Mouse (Mus musculus) stomach, postnatal 0 days (tissue): ENCODE results near the gene Cep170. TPM values are rescaled to one million over a fixed set of nuclear protein-coding genes. Genes with fewer than 3 reads are reported as not detected.

Source experiments
- ATAC-seq: fragments of 200-750 bp; cut with Nextera tagmentation; 2 replicates; pipeline ENCODE4 v1.8.0; 2017; ENCODE audit not compliant: low FRiP score, low TSS enrichment
- DNase-seq: peaks from one replicate; pipeline ENCODE4 v3.0.0-alpha.2; 2016; ENCODE audit warnings: low spot score
- H3K27ac ChIP-seq: fragments of 300-500 bp; sonication (generic); replicated peaks from 2 replicates; pipeline ENCODE4 v1.5.1; 2014; ENCODE audit warnings: mild to moderate bottlenecking, control low read depth
- H3K27me3 ChIP-seq: fragments of 300-500 bp; sonication (generic); 2 replicates; pipeline ENCODE4 v1.6.1; 2014; ENCODE audit warnings: low read length; ENCODE audit not compliant: control insufficient read depth, insufficient read depth
- H3K36me3 ChIP-seq: fragments of 300-500 bp; sonication (generic); 2 replicates; pipeline ENCODE4 v1.6.1; 2014; ENCODE audit warnings: low read length, mixed read lengths; ENCODE audit not compliant: control insufficient read depth, insufficient read depth
- H3K4me1 ChIP-seq: fragments of 300-500 bp; sonication (generic); replicated peaks from 2 replicates; pipeline ENCODE4 v1.6.1; 2014; ENCODE audit warnings: antibody characterized with exemption; ENCODE audit not compliant: control insufficient read depth, insufficient read depth
- H3K4me2 ChIP-seq: fragments of 300-500 bp; sonication (generic); replicated peaks from 2 replicates; pipeline ENCODE4 v1.6.1; 2014; ENCODE audit warnings: low read depth, mild to moderate bottlenecking, control low read depth, moderate library complexity
- H3K4me3 ChIP-seq: fragments of 300-500 bp; sonication (generic); 2 replicates; pipeline ENCODE4 v1.5.1; 2014; ENCODE audit warnings: low read depth, low read length, control low read depth
- H3K9ac ChIP-seq: fragments of 300-500 bp; sonication (generic); 2 replicates; pipeline ENCODE4 v1.6.1; 2014; ENCODE audit warnings: mild to moderate bottlenecking, low read length, control low read depth, mixed read lengths
- H3K9me3 ChIP-seq: fragments of 300-500 bp; sonication (generic); 2 replicates; pipeline ENCODE4 v1.6.1; 2016; ENCODE audit warnings: low read length; ENCODE audit not compliant: control insufficient read depth
- CTCF ChIP-seq: IDR thresholded peaks from 2 replicates; pipeline ENCODE4 v1.5.1; 2016; ENCODE audit warnings: antibody characterized with exemption, low read depth, mild to moderate bottlenecking, moderate library complexity
- EP300 ChIP-seq: optimal IDR thresholded peaks from 2 replicates; pipeline ENCODE3; 2016; ENCODE audit warnings: antibody characterized with exemption
- WGBS: fragments of 180-500 bp; shearing (Covaris S2); extraction: QIAGEN DNeasy Blood & Tissue Kit; methylation state at CpG from one replicate; pipeline ENCODE4 v1.1.7; 2014; 5-methylcytosine and 5-hydroxymethylcytosine counted together
- polyA plus RNA-seq: library from polyadenylated mRNA; unstranded; fragments of >200 nt; fragmentation: Nextera tagmentation; extraction: Ambion mirVana; gene quantifications from 2 replicates; pipeline ENCODE4 v1.2.1, GENCODE M21; 2015

The Cep170 gene
- polyA plus RNA-seq, 1 experiment from 2014 or later, result 4.9 TPM

DNA sequence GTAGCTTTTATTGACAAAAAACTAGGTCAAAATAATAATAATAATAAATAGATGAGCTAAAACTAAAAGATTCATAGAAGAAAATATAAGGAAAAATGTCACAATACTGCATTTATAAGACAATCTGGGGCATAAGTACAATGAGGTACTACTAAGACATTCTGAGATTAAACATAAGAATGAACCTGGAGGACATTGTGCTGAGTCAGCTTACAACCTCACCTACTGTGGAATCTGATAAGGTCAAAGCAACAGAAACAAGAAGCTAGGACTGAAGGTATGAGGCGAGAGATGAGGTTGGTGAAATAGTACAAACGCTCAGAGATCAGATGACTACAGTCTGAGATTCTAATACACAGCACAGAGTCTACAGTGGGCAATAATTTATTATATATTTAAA, 86.5 kb downstream of the Cep170 start:
- Histone ChIP-seq H3K27me3 (no peaks in the 10 kb centered on the region), H3K4me2 (no peak overlapping the region), H3K9me3 (no peaks in the 10 kb centered on the region), H3K27ac (no peak overlapping the region), H3K4me3 (no peak overlapping the region), H3K4me1 (no peaks in the 10 kb centered on the region), H3K36me3 (no peaks in the 10 kb centered on the region), H3K9ac (no peak overlapping the region)
- ATAC-seq (no peak), DNase-seq (no peak)
- 77% methylated on average over 2 of the region's 2 CpGs for WGBS
- TF ChIP-seq CTCF (no peak), EP300 (no peak)

DNA sequence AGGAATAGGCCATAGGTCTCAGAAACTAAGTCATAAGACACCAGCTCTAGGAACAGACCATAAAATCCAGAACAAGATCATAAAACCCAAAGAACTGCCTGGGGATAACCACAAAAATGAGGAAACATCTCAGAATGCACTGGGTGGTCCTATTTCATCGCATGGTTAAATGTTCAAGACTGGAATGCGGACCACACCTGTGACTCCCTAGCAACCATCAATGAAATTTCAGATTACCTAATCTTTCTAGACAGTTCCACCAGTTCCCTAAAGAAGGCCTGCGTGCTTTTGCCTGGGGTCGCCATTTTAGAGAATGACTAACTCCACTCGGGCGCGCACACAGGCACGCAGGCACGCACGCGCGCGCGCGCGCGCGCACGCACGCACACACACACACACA, 89.1 kb downstream of the Cep170 start:
- no peak for ATAC-seq
- WGBS, result 82% methylated on average over 20 of the region's 20 CpGs
- no peak for TF ChIP-seq CTCF
- TF ChIP-seq EP300, result no peak
- H3K27ac ChIP-seq, result no peak overlapping the region
- H3K27me3 ChIP-seq, result no peaks in the 10 kb centered on the region
- H3K9ac ChIP-seq, result no peak overlapping the region
- no peaks in the 10 kb centered on the region for H3K9me3 ChIP-seq
- no peak overlapping the region for H3K4me3 ChIP-seq
- no peak overlapping the region for H3K4me2 ChIP-seq
- H3K36me3 ChIP-seq, result no peaks in the 10 kb centered on the region
- no peak for DNase-seq
- H3K4me1 ChIP-seq, result no peaks in the 10 kb centered on the region

DNA sequence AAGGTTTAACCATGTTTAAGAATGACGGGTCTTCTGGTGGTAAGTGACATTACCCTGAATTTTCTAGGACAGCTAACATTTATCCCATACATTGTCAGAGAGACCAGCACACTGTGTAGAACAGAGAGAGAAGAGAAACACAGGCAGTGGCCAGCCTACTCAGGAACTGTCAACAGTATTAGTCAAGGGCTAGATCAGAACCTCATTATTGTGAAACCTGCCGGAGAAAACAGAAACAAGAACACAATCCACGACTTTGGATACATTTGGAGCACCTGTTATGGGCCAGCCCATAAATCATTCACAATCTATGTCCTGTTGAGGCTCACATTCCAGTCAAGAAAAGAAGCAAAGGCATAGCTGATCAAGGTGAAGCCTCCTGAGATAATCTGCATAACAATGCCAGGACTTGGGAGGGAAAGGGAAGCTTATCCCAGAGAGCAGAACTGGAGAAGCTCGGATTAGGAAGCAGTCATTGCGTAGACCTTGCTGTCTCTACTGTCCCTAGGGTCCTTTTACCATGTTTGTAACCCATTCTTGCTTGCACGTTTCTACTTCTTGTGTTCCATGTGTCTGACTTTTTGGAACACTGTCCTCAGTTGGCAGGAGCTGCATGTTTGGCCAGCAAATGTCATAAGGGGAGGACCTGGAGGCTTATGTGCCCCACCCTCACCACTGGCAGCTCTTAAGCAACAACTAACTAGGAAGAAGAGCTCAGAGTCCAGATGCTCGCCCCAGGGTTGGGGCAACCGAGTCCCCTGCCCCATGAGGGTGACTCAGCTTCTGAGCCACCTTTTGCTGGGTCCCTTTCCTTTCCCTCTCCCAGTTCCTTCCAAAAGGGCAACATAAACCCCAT, 89.8 kb downstream of the Cep170 start:
- no peak for ATAC-seq
- Histone ChIP-seq H3K4me2 (no peak overlapping the region), H3K4me3 (no peak overlapping the region), H3K4me1 (no peaks in the 10 kb centered on the region), H3K9me3 (no peaks in the 10 kb centered on the region), H3K27me3 (no peaks in the 10 kb centered on the region), H3K36me3 (no peaks in the 10 kb centered on the region), H3K9ac (no peak overlapping the region), H3K27ac (no peak overlapping the region)
- TF ChIP-seq CTCF (no peak), EP300 (no peak)
- 71% methylated on average over 8 of the region's 8 CpGs for WGBS
- DNase-seq, result no peak

DNA sequence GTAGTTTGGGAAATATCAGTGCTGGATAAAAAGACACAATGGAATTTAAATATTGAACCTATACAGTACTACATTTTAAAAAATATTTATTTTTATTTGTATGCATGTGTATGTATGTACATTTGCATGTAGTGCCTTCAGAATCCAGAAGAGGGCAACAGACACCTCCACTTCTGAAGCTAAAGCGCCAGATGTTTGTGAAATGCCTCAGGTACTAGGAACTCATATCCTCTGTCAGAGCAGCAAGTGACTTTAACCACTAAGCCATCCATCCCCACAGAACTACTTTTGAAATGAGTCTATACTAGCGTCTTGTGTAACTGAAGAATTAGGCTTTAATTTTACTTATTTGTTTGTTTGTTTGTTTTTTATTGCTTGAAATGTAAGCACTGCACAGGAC, 101.4 kb downstream of the Cep170 start:
- H3K4me1 ChIP-seq, result no peaks in the 10 kb centered on the region
- H3K9me3 ChIP-seq, result no peaks in the 10 kb centered on the region
- no peak overlapping the region for H3K27ac ChIP-seq
- no peak overlapping the region for H3K4me2 ChIP-seq
- no peaks in the 10 kb centered on the region for H3K36me3 ChIP-seq
- DNase-seq, result no peak
- H3K9ac ChIP-seq, result no peak overlapping the region
- TF ChIP-seq CTCF (peak; percentile 80), EP300 (no peak)
- 43% methylated on average over 2 of the region's 2 CpGs for WGBS
- no peak for ATAC-seq
- H3K4me3 ChIP-seq, result no peak overlapping the region
- no peaks in the 10 kb centered on the region for H3K27me3 ChIP-seq

DNA sequence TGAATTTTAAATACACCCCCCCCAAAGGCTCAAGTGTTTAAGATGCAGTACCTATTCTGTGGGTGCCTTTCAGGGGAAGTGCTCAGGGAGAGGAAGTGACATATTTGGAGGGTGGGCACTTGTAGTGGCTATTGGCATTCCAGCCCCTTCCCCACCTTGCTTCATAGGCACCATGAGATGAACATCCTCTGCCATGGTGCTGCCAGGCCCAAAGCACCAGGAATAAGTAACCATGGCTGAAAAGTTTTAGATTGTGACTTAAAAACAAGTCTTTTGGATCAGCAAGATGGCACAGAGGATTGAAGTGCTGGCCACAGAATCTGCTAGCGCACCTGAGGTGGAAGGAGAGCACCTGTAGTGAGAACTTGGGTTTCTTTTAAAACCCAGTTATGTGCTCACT, 113.6 kb downstream of the Cep170 start:
- Histone ChIP-seq H3K4me3 (no peak overlapping the region), H3K9me3 (no peaks in the 10 kb centered on the region), H3K4me1 (no peaks in the 10 kb centered on the region), H3K9ac (no peak overlapping the region), H3K4me2 (no peak overlapping the region), H3K27ac (no peak overlapping the region), H3K27me3 (no peaks in the 10 kb centered on the region), H3K36me3 (no peaks in the 10 kb centered on the region)
- no peak for ATAC-seq
- WGBS, result 90% methylated on average over 1 of the region's 1 CpGs
- DNase-seq, result no peak
- TF ChIP-seq CTCF (no peak), EP300 (no peak)

DNA sequence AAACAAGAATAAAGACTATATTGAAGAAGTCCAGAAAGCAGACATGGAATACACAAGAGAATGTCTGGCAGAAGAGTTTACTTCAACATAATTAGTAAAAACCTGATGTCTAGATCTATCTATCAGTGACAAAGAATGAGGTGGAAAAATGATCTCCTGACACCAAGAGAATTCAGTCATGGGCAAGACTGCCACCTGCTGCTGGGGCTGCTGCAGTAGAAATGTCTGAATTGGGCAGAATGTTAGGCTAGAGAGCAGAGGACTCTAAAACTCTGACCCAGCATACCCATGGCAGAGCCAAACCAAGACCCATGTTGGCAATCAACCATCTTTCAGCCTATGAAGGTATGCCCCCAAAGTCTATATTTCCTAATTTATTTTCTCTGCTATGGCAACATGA, 114.1 kb downstream of the Cep170 start:
- no peak overlapping the region for H3K4me2 ChIP-seq
- no peak overlapping the region for H3K4me3 ChIP-seq
- TF ChIP-seq CTCF (peak; percentile 65), EP300 (no peak)
- ATAC-seq (no peak), DNase-seq (no peak)
- no peaks in the 10 kb centered on the region for H3K4me1 ChIP-seq
- H3K27ac ChIP-seq, result no peak overlapping the region
- H3K9ac ChIP-seq, result no peak overlapping the region
- H3K9me3 ChIP-seq, result no peaks in the 10 kb centered on the region
- H3K36me3 ChIP-seq, result no peaks in the 10 kb centered on the region
- no peaks in the 10 kb centered on the region for H3K27me3 ChIP-seq
